Mouse (Mus musculus) forebrain, embryonic 11.5 days (tissue): ENCODE measurements around the gene Dnmbp. TPM values are rescaled to one million over a fixed set of nuclear protein-coding genes. Genes with fewer than 3 reads are reported as not detected.

Source experiments
- ATAC-seq: fragments of 200-750 bp; cut with Nextera tagmentation; replicated peaks from 2 replicates; pipeline ENCODE4 v1.8.0; 2017; ENCODE audit warnings: moderate TSS enrichment; ENCODE audit not compliant: low FRiP score
- DNase-seq: peaks from one replicate; pipeline ENCODE4 v3.0.0-alpha.2; 2017; ENCODE audit warnings: low spot score
- H3K27ac ChIP-seq: fragments of 300-500 bp; sonication (generic); 2 replicates; pipeline ENCODE4 v1.5.1; 2014; ENCODE audit warnings: low read depth, low read length
- H3K27me3 ChIP-seq: fragments of 300-500 bp; sonication (generic); 2 replicates; pipeline ENCODE4 v1.6.1; 2014; ENCODE audit warnings: mild to moderate bottlenecking, low read length, mixed read lengths; ENCODE audit not compliant: control insufficient read depth, insufficient read depth
- H3K36me3 ChIP-seq: fragments of 300-500 bp; sonication (generic); 2 replicates; pipeline ENCODE4 v1.6.1; 2014; ENCODE audit warnings: mild to moderate bottlenecking, low read length, moderate library complexity, mixed read lengths; ENCODE audit not compliant: control insufficient read depth, insufficient read depth
- H3K4me1 ChIP-seq: fragments of 300-500 bp; sonication (generic); replicated peaks from 2 replicates; pipeline ENCODE4 v1.6.1; 2014; ENCODE audit warnings: low read length, mixed read lengths; ENCODE audit not compliant: control insufficient read depth, insufficient read depth
- H3K4me2 ChIP-seq: fragments of 300-500 bp; sonication (generic); 2 replicates; pipeline ENCODE4 v1.6.1; 2014; ENCODE audit warnings: low read depth, mild to moderate bottlenecking, low read length, moderate library complexity, mixed read lengths; ENCODE audit not compliant: severe bottlenecking
- H3K4me3 ChIP-seq: fragments of 300-500 bp; sonication (generic); 2 replicates; pipeline ENCODE4 v1.5.1; 2014; ENCODE audit warnings: low read depth, low read length
- H3K9ac ChIP-seq: fragments of 300-500 bp; sonication (generic); 2 replicates; pipeline ENCODE4 v1.6.1; 2014; ENCODE audit warnings: low read length
- H3K9me3 ChIP-seq: fragments of 300-500 bp; sonication (generic); 2 replicates; pipeline ENCODE4 v1.6.1; 2016; ENCODE audit warnings: low read length, mixed read lengths; ENCODE audit not compliant: control insufficient read depth
- WGBS: fragments of 180-500 bp; shearing (Covaris S2); extraction: QIAGEN DNeasy Blood & Tissue Kit; methylation state at CpG from one replicate; pipeline ENCODE4 v1.1.7; 2014; 5-methylcytosine and 5-hydroxymethylcytosine counted together
- polyA plus RNA-seq: library from polyadenylated mRNA; unstranded; fragments of >200 nt; fragmentation: Nextera tagmentation; extraction: Ambion mirVana; gene quantifications from 2 replicates; pipeline ENCODE4 v1.2.1, GENCODE M21; 2014

The Dnmbp gene
- polyA plus RNA-seq, 1 experiment from 2014 or later = 17.8 TPM

DNA sequence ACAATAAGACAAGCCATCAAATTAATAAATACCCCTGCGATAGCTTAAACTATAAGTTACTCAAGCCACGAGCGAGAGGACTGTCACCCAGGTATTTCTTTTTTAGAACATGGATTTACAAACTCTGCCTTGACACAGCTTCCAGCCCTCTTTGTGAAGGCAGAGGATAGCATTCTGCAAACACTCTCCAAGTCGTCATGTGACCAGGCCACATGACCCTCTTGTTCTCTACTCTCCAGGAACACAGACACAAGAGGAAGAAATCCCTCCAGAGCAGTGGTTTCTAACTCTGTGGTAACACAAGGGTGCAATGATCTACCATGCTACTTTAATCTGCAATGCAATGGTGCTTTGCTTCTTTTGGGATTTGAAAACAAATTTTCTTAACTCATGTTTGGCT, 69.6 kb downstream of the Dnmbp start:
- Histone ChIP-seq H3K4me3 (no peak overlapping the region), H3K9me3 (no peaks in the 10 kb centered on the region), H3K27ac (no peak overlapping the region), H3K4me2 (no peak overlapping the region), H3K36me3 (peaks cover 28% of the 10 kb centered on the region), H3K9ac (no peak overlapping the region), H3K27me3 (no peaks in the 10 kb centered on the region), H3K4me1 (no peaks in the 10 kb centered on the region)
- ATAC-seq (no peak), DNase-seq (no peak)
- WGBS = 86% methylated on average over 4 of the region's 4 CpGs

DNA sequence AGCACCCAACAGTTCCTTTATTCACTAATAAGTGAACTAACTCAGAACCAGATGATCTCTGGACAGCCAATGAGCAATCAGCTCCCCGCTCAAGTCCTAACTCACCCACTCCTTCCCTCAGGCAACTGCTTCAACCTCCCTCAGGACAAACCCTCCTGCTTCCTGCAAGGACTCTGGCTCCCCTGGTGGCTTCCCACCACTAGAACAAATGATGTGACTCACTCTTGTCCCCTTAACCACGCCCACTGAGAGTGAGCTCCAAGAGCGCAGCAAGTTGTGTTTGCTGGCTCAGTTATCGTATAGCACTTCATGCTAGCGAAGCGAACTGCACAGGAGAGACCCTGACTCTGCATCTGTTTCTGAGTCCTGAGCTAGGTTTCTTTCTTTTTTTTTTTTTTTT, 82.6 kb downstream of the Dnmbp start:
- Histone ChIP-seq H3K27me3 (no peaks in the 10 kb centered on the region), H3K9ac (no peak overlapping the region), H3K4me1 (no peaks in the 10 kb centered on the region), H3K9me3 (peaks cover 3% of the 10 kb centered on the region; the same call in 1 of the 2 replicates), H3K4me2 (no peak overlapping the region), H3K27ac (no peak overlapping the region), H3K36me3 (peaks cover 19% of the 10 kb centered on the region), H3K4me3 (no peak overlapping the region)
- 81% methylated on average over 6 of the region's 6 CpGs for WGBS
- no peak for DNase-seq
- no peak for ATAC-seq

DNA sequence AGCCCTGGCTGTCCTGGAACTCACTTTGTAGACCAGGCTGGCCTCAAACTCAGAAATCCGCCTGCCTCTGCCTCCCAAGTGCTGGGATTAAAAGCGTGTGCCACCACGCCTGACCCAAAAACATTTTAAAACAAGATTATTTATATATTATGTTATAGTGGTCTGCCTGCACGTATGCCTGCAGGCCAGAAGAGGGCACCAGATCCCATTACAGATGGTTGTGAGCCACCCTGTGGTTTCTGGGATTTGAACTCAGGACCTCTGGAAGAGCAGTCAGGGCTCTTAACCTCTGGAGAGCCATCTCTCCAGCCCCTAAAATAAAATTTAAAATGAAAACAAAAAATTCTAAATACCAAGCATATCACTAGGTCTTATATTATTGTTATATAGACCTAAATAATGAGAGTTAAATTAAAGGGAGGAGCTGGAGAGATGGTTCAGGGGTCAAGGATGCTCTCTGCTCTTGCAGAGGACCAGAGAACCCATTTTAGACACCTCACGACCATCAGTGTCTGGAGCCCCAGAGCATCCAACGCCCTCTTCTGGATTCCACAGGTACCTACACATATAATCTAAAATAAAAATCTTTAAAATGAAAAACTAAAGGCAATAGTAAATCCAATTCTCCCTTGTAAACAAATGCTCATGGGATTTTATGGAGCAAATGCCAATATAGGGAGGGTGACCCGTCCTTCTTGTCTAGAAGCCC, 87.0 kb downstream of the Dnmbp start:
- H3K27me3 ChIP-seq = no peaks in the 10 kb centered on the region
- H3K4me2 ChIP-seq = no peak overlapping the region
- 79% methylated on average over 7 of the region's 7 CpGs for WGBS
- H3K36me3 ChIP-seq = peaks cover 18% of the 10 kb centered on the region
- no peaks in the 10 kb centered on the region for H3K4me1 ChIP-seq
- DNase-seq (no peak), ATAC-seq (no peak)
- no peak overlapping the region for H3K27ac ChIP-seq
- no peaks in the 10 kb centered on the region for H3K9me3 ChIP-seq
- no peak overlapping the region for H3K4me3 ChIP-seq
- no peak overlapping the region for H3K9ac ChIP-seq

DNA sequence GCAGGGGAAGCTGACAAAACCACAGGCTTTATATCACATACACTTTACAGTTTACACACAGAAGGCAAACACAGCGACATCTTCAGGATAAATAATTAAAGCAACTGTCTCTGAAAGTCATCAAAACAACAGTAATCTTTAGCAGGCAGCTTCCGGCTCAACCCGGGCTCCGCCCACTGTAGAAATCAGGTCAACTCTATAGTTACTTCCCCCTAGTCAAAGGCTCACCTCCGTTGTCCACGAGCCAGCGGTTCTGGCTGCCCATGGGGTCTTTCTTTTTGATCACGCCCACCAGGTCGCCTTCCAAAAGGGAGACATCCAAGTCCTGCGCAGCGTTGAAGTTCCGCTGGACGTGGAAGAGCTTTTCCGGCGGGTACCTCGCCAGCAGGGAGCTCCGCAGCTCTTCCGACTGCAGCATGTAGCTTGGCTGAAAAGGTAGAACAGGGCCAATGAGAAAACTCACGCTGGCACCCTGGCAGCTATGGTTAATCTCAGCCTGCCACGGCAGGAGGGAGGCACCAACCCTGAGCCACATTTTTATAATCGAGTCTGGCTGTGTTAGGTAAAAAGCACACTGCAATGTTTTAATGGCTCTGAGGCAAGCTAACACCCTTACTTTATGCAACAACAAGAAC, 87.9 kb downstream of the Dnmbp start:
- H3K36me3 ChIP-seq = peaks cover 26% of the 10 kb centered on the region

DNA sequence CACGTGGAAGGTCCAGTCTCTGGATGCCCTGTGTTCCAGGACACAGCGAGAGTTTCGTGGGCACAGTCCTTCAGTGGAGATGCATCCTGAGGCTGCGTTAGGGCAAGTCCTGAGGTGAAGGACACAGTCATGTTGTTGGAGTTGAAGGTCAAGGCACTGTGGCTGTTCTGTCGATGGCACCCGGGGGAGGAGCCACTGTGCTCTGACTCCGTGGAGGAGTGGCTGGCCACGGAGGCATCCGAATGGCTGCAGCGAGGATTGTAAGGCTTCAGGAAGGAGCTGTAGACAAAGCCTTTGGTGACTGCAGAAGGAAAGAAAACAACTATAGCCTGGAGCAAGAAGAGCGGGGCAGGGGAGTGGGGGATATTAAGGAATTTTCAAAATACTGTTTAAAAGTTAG, 90.0 kb downstream of the Dnmbp start:
- H3K36me3 ChIP-seq = peaks cover 26% of the 10 kb centered on the region
- ATAC-seq (no peak), DNase-seq (no peak)
- H3K4me3 ChIP-seq = no peak overlapping the region
- H3K9ac ChIP-seq = no peak overlapping the region
- WGBS = 93% methylated on average over 11 of the region's 11 CpGs
- no peaks in the 10 kb centered on the region for H3K27me3 ChIP-seq
- H3K4me2 ChIP-seq = no peak overlapping the region
- H3K9me3 ChIP-seq = no peaks in the 10 kb centered on the region
- no peaks in the 10 kb centered on the region for H3K4me1 ChIP-seq
- no peak overlapping the region for H3K27ac ChIP-seq

More for the DNA sequence above, 87.9 kb downstream of the Dnmbp start:
- Histone ChIP-seq H3K9me3 (no peaks in the 10 kb centered on the region), H3K4me2 (no peak overlapping the region), H3K4me1 (no peaks in the 10 kb centered on the region), H3K27ac (no peak overlapping the region), H3K27me3 (no peaks in the 10 kb centered on the region), H3K4me3 (no peak overlapping the region), H3K9ac (no peak overlapping the region)
- ATAC-seq (no peak), DNase-seq (no peak)
- WGBS = 88% methylated on average over 21 of the region's 21 CpGs

DNA sequence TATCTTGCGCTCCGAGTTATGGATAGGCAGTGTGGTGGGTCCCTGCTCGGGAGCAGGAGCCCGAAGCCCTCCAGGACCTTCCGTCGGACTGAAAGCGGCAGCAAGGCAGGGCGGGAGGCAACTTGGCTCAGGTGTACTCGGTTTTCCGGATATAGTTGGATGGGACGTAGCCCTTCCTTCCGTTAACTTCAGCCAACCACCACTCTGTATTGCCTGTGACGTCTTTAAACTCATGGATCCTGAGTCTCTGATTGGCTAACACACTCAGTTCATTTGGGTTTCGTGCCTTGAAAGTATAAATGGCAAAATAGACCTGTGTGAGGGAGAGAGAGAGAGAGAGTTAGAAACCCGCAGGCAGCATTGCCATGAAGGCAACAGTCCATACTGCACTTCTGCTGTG, 92.0 kb downstream of the Dnmbp start:
- H3K9ac ChIP-seq = no peak overlapping the region
- DNase-seq (no peak), ATAC-seq (no peak)
- H3K9me3 ChIP-seq = no peaks in the 10 kb centered on the region
- H3K27me3 ChIP-seq = no peaks in the 10 kb centered on the region
- H3K27ac ChIP-seq = no peak overlapping the region
- WGBS = 95% methylated on average over 15 of the region's 15 CpGs
- H3K36me3 ChIP-seq = peaks cover 16% of the 10 kb centered on the region
- no peaks in the 10 kb centered on the region for H3K4me1 ChIP-seq
- H3K4me3 ChIP-seq = no peak overlapping the region
- no peak overlapping the region for H3K4me2 ChIP-seq

DNA sequence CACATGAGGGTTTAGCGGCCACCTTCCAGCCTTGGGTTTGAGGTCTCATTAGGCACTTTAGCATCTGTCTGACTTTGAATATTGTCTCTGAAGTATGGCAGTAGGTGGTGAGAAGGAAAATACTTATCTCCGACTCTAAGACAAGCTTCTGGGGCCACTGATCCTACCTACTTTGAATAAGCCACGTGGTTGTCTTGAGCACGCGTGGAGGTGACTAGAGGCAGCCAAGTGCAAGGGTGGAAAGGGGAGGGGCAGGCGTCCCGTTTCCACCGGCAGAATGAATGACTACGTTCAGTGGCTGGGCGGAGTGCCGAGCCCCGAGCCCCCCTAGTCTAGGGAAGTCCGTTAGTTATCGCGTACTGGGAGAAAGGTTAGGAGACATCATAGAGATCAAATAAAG, 92.9 kb downstream of the Dnmbp start:
- ATAC-seq = no peak
- no peaks in the 10 kb centered on the region for H3K4me1 ChIP-seq
- no peak overlapping the region for H3K27ac ChIP-seq
- DNase-seq = no peak
- no peaks in the 10 kb centered on the region for H3K9me3 ChIP-seq
- no peak overlapping the region for H3K4me3 ChIP-seq
- H3K36me3 ChIP-seq = peaks cover 16% of the 10 kb centered on the region
- H3K27me3 ChIP-seq = no peaks in the 10 kb centered on the region
- no peak overlapping the region for H3K9ac ChIP-seq
- 91% methylated on average over 15 of the region's 15 CpGs for WGBS
- no peak overlapping the region for H3K4me2 ChIP-seq

DNA sequence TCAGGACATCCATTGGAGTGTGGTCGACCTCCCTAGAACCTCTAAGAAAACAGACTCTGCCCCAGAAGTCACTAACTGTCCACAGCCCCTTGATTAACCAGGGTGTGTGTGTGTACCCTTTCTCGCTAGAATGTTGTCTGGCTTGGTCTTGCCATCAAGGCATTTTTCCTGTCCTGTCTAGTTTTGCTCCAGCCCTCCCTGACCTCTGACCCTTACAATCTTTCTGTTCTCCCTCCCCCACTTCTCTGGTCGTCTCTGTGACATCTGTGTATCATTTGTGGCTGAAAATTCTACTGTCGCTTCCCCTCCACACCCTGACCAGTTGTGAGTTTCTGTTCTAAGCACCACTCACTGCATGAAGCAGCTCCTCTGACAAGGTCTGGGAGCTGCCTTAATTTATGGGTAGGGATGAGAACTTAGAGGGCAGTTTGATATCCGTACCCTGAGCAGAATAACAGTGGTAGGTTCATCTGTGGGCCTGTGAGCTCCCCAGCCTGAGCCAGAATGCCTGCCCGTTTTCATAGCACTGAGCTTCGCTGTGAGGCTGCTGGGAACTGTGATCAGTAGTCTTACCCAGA, 94.6 kb downstream of the Dnmbp start:
- Histone ChIP-seq H3K27ac (no peak overlapping the region), H3K36me3 (peaks cover 16% of the 10 kb centered on the region), H3K4me2 (no peak overlapping the region), H3K4me3 (no peak overlapping the region), H3K9me3 (no peaks in the 10 kb centered on the region), H3K27me3 (no peaks in the 10 kb centered on the region), H3K9ac (no peak overlapping the region), H3K4me1 (no peaks in the 10 kb centered on the region)
- no peak for ATAC-seq
- 71% methylated on average over 7 of the region's 7 CpGs for WGBS
- DNase-seq = no peak
